Mouse (Mus musculus): ENCODE data around the gene Bard1. TPM values are rescaled to one million over a fixed set of nuclear protein-coding genes. Genes with fewer than 3 reads are reported as not detected.

Bard1 gene
- polyA plus RNA-seq (2015; fragmentation: Nextera tagmentation; extraction: Ambion mirVana): 0.46 and 0.74 TPM in 2 replicates

- Histone ChIP-seq H3K36me3 (ENCODE audit: control insufficient read depth, insufficient read depth, low read length) (no peaks in the 10 kb centered on the region), H3K27ac (replicated peaks) (peak within 1 kb of the TSS; percentile 76), H3K9ac (ENCODE audit: low read length) (peak within 1 kb of the TSS; percentile 62), H3K4me2 (replicated peaks; ENCODE audit: low read depth) (peak within 1 kb of the TSS; percentile 82), H3K4me3 (ENCODE audit: low read depth, low read length) (peak within 1 kb of the TSS; percentile 90), H3K4me1 (replicated peaks; ENCODE audit: control insufficient read depth, insufficient read depth) (no peaks in the 10 kb centered on the region), H3K27me3 (ENCODE audit: control insufficient read depth, insufficient read depth, low read length) (no peaks in the 10 kb centered on the region), H3K9me3 (ENCODE audit: control insufficient read depth, low read length) (no peaks in the 10 kb centered on the region)
- under 1% methylated on average over 69 of the region's 69 CpGs for WGBS
- DNase-seq (ENCODE audit: low spot score): peak; percentile 97
- ATAC-seq (ENCODE audit: low FRiP score, low TSS enrichment): peak; percentile 99
- no peak for TF ChIP-seq EP300 (optimal IDR thresholded peaks at IDR 0.05)
- no peak for TF ChIP-seq CTCF (IDR thresholded peaks at IDR 0.05; ENCODE audit: low read depth)
These were observed at the start of gene Bard1 for GRCm38 (mm10) chr1:71102344-71103173. Gene Bard1 (minus strand): TSS chr1:71103146.

GRCm38 (mm10) chr1:71127171-71127570, 24.2 kb upstream of the Bard1 start:
- Histone ChIP-seq H3K9me3 (ENCODE audit: control insufficient read depth, low read length) (no peaks in the 10 kb centered on the region), H3K27ac (replicated peaks) (no peak overlapping the region), H3K4me3 (ENCODE audit: low read depth, low read length) (no peak overlapping the region), H3K4me1 (replicated peaks; ENCODE audit: control insufficient read depth, insufficient read depth) (no peaks in the 10 kb centered on the region), H3K4me2 (replicated peaks; ENCODE audit: low read depth) (no peak overlapping the region), H3K9ac (ENCODE audit: low read length) (no peak overlapping the region), H3K36me3 (ENCODE audit: control insufficient read depth, insufficient read depth, low read length) (no peaks in the 10 kb centered on the region), H3K27me3 (ENCODE audit: control insufficient read depth, insufficient read depth, low read length) (no peaks in the 10 kb centered on the region)
- DNase-seq (ENCODE audit: low spot score) (no peak), ATAC-seq (ENCODE audit: low FRiP score, low TSS enrichment) (no peak)
- 83% methylated on average over 4 of the region's 4 CpGs for WGBS
- no peak for TF ChIP-seq CTCF (IDR thresholded peaks at IDR 0.05; ENCODE audit: low read depth)
- no peak for TF ChIP-seq EP300 (optimal IDR thresholded peaks at IDR 0.05)

GRCm38 (mm10) chr1:71118511-71118910, 15.6 kb upstream of the Bard1 start:
- DNase-seq (ENCODE audit: low spot score) (no peak), ATAC-seq (ENCODE audit: low FRiP score, low TSS enrichment) (no peak)
- Histone ChIP-seq H3K4me1 (replicated peaks; ENCODE audit: control insufficient read depth, insufficient read depth) (no peaks in the 10 kb centered on the region), H3K4me2 (replicated peaks; ENCODE audit: low read depth) (no peak overlapping the region), H3K4me3 (ENCODE audit: low read depth, low read length) (no peak overlapping the region), H3K27me3 (ENCODE audit: control insufficient read depth, insufficient read depth, low read length) (no peaks in the 10 kb centered on the region), H3K27ac (replicated peaks) (no peak overlapping the region), H3K9ac (ENCODE audit: low read length) (no peak overlapping the region), H3K9me3 (ENCODE audit: control insufficient read depth, low read length) (no peaks in the 10 kb centered on the region), H3K36me3 (ENCODE audit: control insufficient read depth, insufficient read depth, low read length) (no peaks in the 10 kb centered on the region)
- TF ChIP-seq EP300 (optimal IDR thresholded peaks at IDR 0.05) (no peak), CTCF (IDR thresholded peaks at IDR 0.05; ENCODE audit: low read depth) (no peak)
- WGBS: 68% methylated on average over 2 of the region's 2 CpGs

- 63% methylated on average over 4 of the region's 4 CpGs for WGBS
- H3K9ac ChIP-seq (ENCODE audit: low read length): no peak overlapping the region
- no peaks in the 10 kb centered on the region for H3K4me1 ChIP-seq (replicated peaks; ENCODE audit: control insufficient read depth, insufficient read depth)
- no peaks in the 10 kb centered on the region for H3K27me3 ChIP-seq (ENCODE audit: control insufficient read depth, insufficient read depth, low read length)
- no peaks in the 10 kb centered on the region for H3K9me3 ChIP-seq (ENCODE audit: control insufficient read depth, low read length)
- no peak overlapping the region for H3K4me3 ChIP-seq (ENCODE audit: low read depth, low read length)
- H3K27ac ChIP-seq (replicated peaks): no peak overlapping the region
- no peak for TF ChIP-seq CTCF (IDR thresholded peaks at IDR 0.05; ENCODE audit: low read depth)
- H3K4me2 ChIP-seq (replicated peaks; ENCODE audit: low read depth): no peak overlapping the region
- ATAC-seq (ENCODE audit: low FRiP score, low TSS enrichment): no peak
- no peaks in the 10 kb centered on the region for H3K36me3 ChIP-seq (ENCODE audit: control insufficient read depth, insufficient read depth, low read length)
- DNase-seq (ENCODE audit: low spot score): no peak
These were observed 14.3 kb upstream of the Bard1 start for GRCm38 (mm10) chr1:71117253-71117652.

- WGBS: 49% methylated on average over 2 of the region's 2 CpGs
- no peak for ATAC-seq (ENCODE audit: low FRiP score, low TSS enrichment)
- no peaks in the 10 kb centered on the region for H3K4me1 ChIP-seq (replicated peaks; ENCODE audit: control insufficient read depth, insufficient read depth)
- H3K27ac ChIP-seq (replicated peaks): no peak overlapping the region
- no peaks in the 10 kb centered on the region for H3K9me3 ChIP-seq (ENCODE audit: control insufficient read depth, low read length)
- H3K9ac ChIP-seq (ENCODE audit: low read length): no peak overlapping the region
- no peak for TF ChIP-seq EP300 (optimal IDR thresholded peaks at IDR 0.05)
- TF ChIP-seq CTCF (IDR thresholded peaks at IDR 0.05; ENCODE audit: low read depth): no peak
- H3K4me3 ChIP-seq (ENCODE audit: low read depth, low read length): no peak overlapping the region
- no peak for DNase-seq (ENCODE audit: low spot score)
- H3K4me2 ChIP-seq (replicated peaks; ENCODE audit: low read depth): no peak overlapping the region
- no peaks in the 10 kb centered on the region for H3K36me3 ChIP-seq (ENCODE audit: control insufficient read depth, insufficient read depth, low read length)
- no peaks in the 10 kb centered on the region for H3K27me3 ChIP-seq (ENCODE audit: control insufficient read depth, insufficient read depth, low read length)
These were observed 12.8 kb upstream of the Bard1 start for GRCm38 (mm10) chr1:71115781-71116180.

GRCm38 (mm10) chr1:71109858-71110257, 6.9 kb upstream of the Bard1 start:
- DNase-seq (ENCODE audit: low spot score) (no peak), ATAC-seq (ENCODE audit: low FRiP score, low TSS enrichment) (no peak)
- Histone ChIP-seq H3K4me2 (replicated peaks; ENCODE audit: low read depth) (no peak overlapping the region), H3K4me3 (ENCODE audit: low read depth, low read length) (no peak overlapping the region), H3K36me3 (ENCODE audit: control insufficient read depth, insufficient read depth, low read length) (no peaks in the 10 kb centered on the region), H3K4me1 (replicated peaks; ENCODE audit: control insufficient read depth, insufficient read depth) (no peaks in the 10 kb centered on the region), H3K9ac (ENCODE audit: low read length) (no peak overlapping the region), H3K27me3 (ENCODE audit: control insufficient read depth, insufficient read depth, low read length) (no peaks in the 10 kb centered on the region), H3K27ac (replicated peaks) (no peak overlapping the region), H3K9me3 (ENCODE audit: control insufficient read depth, low read length) (no peaks in the 10 kb centered on the region)
- WGBS: 64% methylated on average over 10 of the region's 10 CpGs
- TF ChIP-seq CTCF (IDR thresholded peaks at IDR 0.05; ENCODE audit: low read depth) (no peak), EP300 (optimal IDR thresholded peaks at IDR 0.05) (no peak)

All from stomach, postnatal 0 days (tissue).